Mouse (Mus musculus) forebrain, embryonic 12.5 days (tissue): ENCODE measurements around the gene Slc25a4. TPM values are rescaled to one million over a fixed set of nuclear protein-coding genes. Genes with fewer than 3 reads are reported as not detected.
"Not testable (repeated sequence)": the region's sequence is repeated elsewhere in the genome, so short reads cannot be mapped to it uniquely, and the experiment has no call there.

Experiments used
- ATAC-seq: fragments of 200-750 bp; cut with Nextera tagmentation; 2 replicates; pipeline ENCODE4 v1.8.0; 2017; ENCODE audit warnings: moderate TSS enrichment; ENCODE audit not compliant: low FRiP score
- H3K27ac ChIP-seq: fragments of 300-500 bp; sonication (generic); 2 replicates; pipeline ENCODE4 v1.5.1; 2016; ENCODE audit warnings: mild to moderate bottlenecking
- H3K27me3 ChIP-seq: fragments of 300-500 bp; sonication (generic); 2 replicates; pipeline ENCODE4 v1.6.1; 2016; ENCODE audit warnings: mild to moderate bottlenecking
- H3K36me3 ChIP-seq: fragments of 300-500 bp; sonication (generic); replicated peaks from 2 replicates; pipeline ENCODE4 v1.6.1; 2016; ENCODE audit warnings: mild to moderate bottlenecking
- H3K4me1 ChIP-seq: fragments of 300-500 bp; sonication (generic); 2 replicates; pipeline ENCODE4 v1.6.1; 2016
- H3K4me2 ChIP-seq: fragments of 300-500 bp; sonication (generic); 2 replicates; pipeline ENCODE4 v1.6.1; 2016; ENCODE audit warnings: mild to moderate bottlenecking, moderate library complexity
- H3K4me3 ChIP-seq: fragments of 300-500 bp; sonication (generic); replicated peaks from 2 replicates; pipeline ENCODE4 v1.5.1; 2016; ENCODE audit warnings: mild to moderate bottlenecking
- H3K9ac ChIP-seq: fragments of 300-500 bp; sonication (generic); 2 replicates; pipeline ENCODE4 v1.6.1; 2016; ENCODE audit warnings: mild to moderate bottlenecking
- H3K9me3 ChIP-seq: fragments of 300-500 bp; sonication (generic); 2 replicates; pipeline ENCODE4 v1.6.1; 2016
- WGBS: fragments of 180-500 bp; shearing (Covaris S2); methylation state at CpG from one replicate; pipeline ENCODE4 v1.1.7; 2016; 5-methylcytosine and 5-hydroxymethylcytosine counted together
- polyA plus RNA-seq: library from polyadenylated mRNA; unstranded; fragments of >200 nt; fragmentation: Nextera tagmentation; extraction: Ambion mirVana; gene quantifications from 2 replicates; pipeline ENCODE4 v1.2.1, GENCODE M21; 2016

The Slc25a4 gene
- 448 and 462 TPM in 2 replicates for polyA plus RNA-seq

DNA sequence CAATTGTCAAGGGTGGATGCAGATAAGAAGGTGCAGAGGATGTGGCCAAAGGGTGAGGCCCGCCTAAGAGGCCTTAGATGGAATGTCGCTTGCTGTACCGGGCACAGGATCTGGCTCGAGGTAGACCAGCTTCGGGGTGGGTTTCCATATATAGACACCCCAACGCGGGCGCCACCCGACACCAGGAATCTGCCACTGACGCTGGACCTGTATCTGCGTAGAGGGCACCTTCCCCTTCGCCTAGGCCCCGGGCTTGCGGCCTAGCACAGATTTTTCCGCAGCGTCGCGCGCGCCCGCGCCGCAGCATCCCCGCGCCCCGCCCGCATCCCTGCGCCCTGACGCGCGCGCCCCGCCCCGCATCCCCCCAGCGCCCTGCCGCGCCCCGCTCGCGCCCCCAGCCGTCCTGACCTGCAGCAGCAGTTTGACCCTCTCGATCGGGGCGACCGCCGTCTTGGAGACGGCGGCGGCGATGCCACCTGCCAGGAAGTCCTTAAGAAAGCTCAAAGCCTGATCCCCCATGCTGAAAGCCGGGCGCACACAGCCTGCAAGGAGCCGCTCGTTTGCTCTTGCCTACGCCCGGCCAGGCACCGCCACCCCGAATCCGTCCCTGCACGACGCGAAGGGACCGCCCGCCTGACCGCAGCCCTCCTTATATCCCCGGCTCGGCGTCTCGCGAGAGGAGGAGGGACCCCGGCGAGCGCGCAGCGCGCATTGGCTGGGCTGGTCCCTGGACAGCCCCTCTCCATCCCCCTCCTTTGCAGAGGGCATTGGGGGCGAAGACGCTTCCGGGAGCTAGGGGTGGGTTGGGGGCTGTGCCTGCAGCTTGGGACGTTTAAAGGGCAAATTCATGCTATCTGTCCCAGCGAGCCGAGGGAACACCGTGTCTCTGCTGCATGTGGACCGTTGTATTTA is at the start of gene Slc25a4:
Slc25a4 (minus strand) TSS at position 881 of the 912 bp plus-strand sequence.
- Histone ChIP-seq H3K4me1 (peaks cover 34% of the 10 kb centered on the region), H3K9me3 (no peaks in the 10 kb centered on the region), H3K4me3 (peak within 1 kb of the TSS; percentile 73), H3K4me2 (peak within 1 kb of the TSS; percentile 65), H3K27ac (peak within 1 kb of the TSS; percentile 98), H3K9ac (peak within 1 kb of the TSS; percentile 92), H3K36me3 (peaks cover 35% of the 10 kb centered on the region), H3K27me3 (0 out of 2 replicates have a peak, but pooled peaks cover 5% of the 10 kb centered on the region)
- under 1% methylated on average over 79 of the region's 84 CpGs for WGBS
- ATAC-seq: peak; percentile 100

DNA sequence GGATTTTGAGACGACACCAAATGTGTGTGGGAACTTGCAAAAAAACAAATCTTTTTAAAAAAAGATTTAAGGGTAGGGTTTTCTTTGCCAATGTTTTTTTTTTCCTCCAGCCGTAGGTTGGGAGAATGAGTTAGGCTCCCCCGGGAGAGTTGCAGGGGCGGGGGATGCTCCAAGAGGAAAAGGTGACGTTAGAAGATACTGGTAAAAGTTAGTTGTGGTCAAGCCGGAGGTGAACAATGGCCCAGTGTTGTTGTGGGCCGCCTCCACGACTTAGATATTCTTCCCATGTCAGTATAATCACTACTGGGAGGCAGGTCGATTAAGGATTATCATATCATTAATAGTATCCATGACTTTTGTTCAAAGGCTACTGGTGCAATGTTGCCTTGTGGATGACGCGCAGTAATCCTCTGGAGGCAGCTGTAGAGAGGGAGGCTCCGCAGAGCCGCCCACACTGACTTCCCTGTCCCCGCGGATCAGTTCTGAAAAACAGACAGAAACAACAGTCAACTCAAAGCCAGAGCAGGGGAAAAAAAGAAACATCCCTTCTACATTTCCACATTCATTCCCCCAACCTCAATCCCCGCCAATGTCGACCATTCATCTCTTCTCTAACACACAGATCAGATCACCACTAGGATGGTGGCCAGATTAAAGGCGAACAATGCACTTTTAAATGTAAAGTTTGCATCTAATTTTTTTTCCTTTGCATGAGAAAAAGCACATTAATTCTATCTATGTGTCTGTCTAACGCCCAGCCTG is 47.0 kb upstream of the Slc25a4 start:
- Histone ChIP-seq H3K4me2 (no peak overlapping the region), H3K27me3 (no peaks in the 10 kb centered on the region; the same call in 1 of the 2 replicates), H3K36me3 (no peaks in the 10 kb centered on the region), H3K4me1 (peaks cover 7% of the 10 kb centered on the region; the same call in 1 of the 2 replicates), H3K4me3 (no peak overlapping the region), H3K9ac (no peak overlapping the region), H3K9me3 (no peaks in the 10 kb centered on the region), H3K27ac (no peak overlapping the region)
- ATAC-seq: no peak
- 20% methylated on average over 19 of the region's 19 CpGs for WGBS

DNA sequence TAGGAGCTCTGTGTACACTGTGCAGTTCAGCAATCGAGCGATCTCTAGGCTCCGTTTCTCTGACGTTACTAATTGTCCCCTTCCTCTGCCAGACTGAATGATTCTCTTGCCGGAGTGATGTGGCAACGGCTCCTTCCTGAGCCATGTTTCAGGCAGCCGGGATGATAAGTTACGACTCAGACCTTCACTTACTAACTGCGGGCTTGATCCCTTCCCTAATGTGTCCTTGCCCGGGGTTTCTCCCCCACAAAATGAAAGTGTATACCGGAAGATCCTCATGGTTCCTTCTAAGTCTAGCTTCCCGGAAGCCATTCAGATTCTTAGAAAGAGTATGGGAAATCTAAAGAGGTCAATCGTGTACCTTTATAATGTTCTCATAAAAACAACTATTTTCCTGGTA is 41.4 kb upstream of the Slc25a4 start:
- Histone ChIP-seq H3K9me3 (no peaks in the 10 kb centered on the region), H3K27ac (no peak overlapping the region), H3K27me3 (0 out of 2 replicates have a peak, but pooled peaks cover 8% of the 10 kb centered on the region), H3K4me2 (no peak overlapping the region), H3K36me3 (no peaks in the 10 kb centered on the region), H3K4me3 (no peak overlapping the region), H3K4me1 (peaks cover 6% of the 10 kb centered on the region), H3K9ac (no peak overlapping the region)
- ATAC-seq: no peak
- WGBS: 79% methylated on average over 13 of the region's 13 CpGs

DNA sequence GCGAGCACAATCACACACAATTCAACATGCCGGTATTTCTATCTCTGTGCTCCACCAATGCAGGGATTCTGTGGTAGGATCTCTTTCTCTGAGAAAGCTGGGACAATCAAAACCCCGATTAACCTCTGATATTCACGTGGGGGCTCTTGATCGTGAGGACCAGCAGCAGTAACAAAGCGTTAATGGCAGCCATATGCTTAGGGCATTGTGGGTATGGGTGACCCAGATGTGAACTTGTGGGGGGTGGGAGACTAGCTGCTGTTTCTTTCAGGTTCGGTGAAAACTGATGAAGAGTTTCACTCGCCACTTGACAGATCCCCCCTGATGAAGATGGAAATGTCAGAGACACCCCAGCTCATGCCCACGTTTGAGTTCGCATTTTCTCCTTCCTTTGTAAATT is 40.5 kb upstream of the Slc25a4 start:
- Histone ChIP-seq H3K4me2 (peak overlapping the region; percentile 34), H3K4me3 (no peak overlapping the region), H3K27me3 (0 out of 2 replicates have a peak, but pooled peaks cover 10% of the 10 kb centered on the region), H3K9ac (0 out of 2 replicates have a peak overlapping the region, but pooled peaks have one; percentile 17), H3K9me3 (no peaks in the 10 kb centered on the region), H3K27ac (no peak overlapping the region), H3K36me3 (no peaks in the 10 kb centered on the region), H3K4me1 (peaks cover 7% of the 10 kb centered on the region)
- ATAC-seq: no peak
- 30% methylated on average over 10 of the region's 10 CpGs for WGBS

DNA sequence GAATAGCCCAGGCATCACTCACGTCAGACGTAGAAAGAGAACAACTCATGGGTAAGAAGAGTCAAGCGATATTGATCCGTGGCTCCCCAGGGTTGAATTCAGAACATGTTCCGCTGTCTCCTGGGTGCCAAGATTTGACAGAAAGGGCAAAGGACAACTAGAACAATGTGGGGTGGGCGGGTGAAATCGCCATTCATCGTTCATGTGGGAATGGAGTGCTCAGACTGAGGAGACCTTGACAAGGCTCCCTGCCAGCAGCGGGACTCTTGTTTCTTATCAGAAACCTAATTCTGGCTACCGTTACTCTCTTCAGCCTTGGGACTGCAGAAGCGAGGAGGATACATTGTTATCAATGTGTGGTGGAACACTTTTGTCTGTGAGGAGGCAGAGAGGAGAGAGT is 35.3 kb upstream of the Slc25a4 start:
- Histone ChIP-seq H3K27me3 (peaks cover 32% of the 10 kb centered on the region), H3K4me1 (peaks cover 8% of the 10 kb centered on the region), H3K4me3 (no peak overlapping the region), H3K4me2 (no peak overlapping the region), H3K27ac (no peak overlapping the region), H3K9ac (no peak overlapping the region), H3K9me3 (no peaks in the 10 kb centered on the region), H3K36me3 (no peaks in the 10 kb centered on the region)
- 27% methylated on average over 11 of the region's 11 CpGs for WGBS
- no peak for ATAC-seq

DNA sequence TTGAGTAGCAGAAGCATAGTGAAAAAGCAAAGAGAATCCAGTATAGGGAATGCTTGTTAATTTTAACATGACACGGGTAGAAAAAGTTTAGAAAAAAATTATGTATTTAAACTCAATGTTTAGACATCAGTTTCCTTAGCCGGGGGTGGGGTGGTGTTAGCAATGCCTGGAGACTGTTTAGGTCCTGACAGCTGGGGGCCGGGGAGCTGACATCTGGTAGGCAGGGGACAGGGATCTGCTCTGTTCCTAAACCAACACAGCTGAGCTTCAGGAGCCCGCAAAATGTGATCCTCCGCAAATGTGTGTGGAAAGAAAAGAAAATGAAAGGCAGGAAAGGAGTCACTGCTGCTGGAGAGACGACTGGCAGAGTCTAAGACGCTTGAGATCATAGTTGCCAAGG is 31.9 kb upstream of the Slc25a4 start:
- peaks cover 6% of the 10 kb centered on the region; the same call in 1 of the 2 replicates for H3K4me1 ChIP-seq
- H3K4me3 ChIP-seq: no peak overlapping the region
- H3K27me3 ChIP-seq: peaks cover 34% of the 10 kb centered on the region
- no peak for ATAC-seq
- H3K4me2 ChIP-seq: no peak overlapping the region
- WGBS: 52% methylated on average over 7 of the region's 7 CpGs
- no peaks in the 10 kb centered on the region for H3K36me3 ChIP-seq
- H3K27ac ChIP-seq: no peak overlapping the region
- no peak overlapping the region for H3K9ac ChIP-seq
- H3K9me3 ChIP-seq: no peaks in the 10 kb centered on the region

GRCm38 (mm10) chr8:46241568-46242374 is 30.7 kb upstream of the Slc25a4 start:
- Histone ChIP-seq H3K9ac (no peak overlapping the region), H3K9me3 (no peaks in the 10 kb centered on the region), H3K27ac (no peak overlapping the region), H3K4me2 (no peak overlapping the region), H3K4me3 (no peak overlapping the region), H3K27me3 (peaks cover 33% of the 10 kb centered on the region), H3K36me3 (no peaks in the 10 kb centered on the region), H3K4me1 (peaks cover 6% of the 10 kb centered on the region; the same call in 1 of the 2 replicates)
- peak; percentile 60; the same call in 1 of the 2 replicates for ATAC-seq
- WGBS: 31% methylated on average over 13 of the region's 13 CpGs

GRCm38 (mm10) chr8:46236441-46237223 is 25.5 kb upstream of the Slc25a4 start:
- no peaks in the 10 kb centered on the region for H3K9me3 ChIP-seq
- H3K9ac ChIP-seq: no peak overlapping the region
- H3K4me3 ChIP-seq: no peak overlapping the region
- 77% methylated on average over 7 of the region's 7 CpGs for WGBS
- H3K4me1 ChIP-seq: no peaks in the 10 kb centered on the region
- H3K4me2 ChIP-seq: no peak overlapping the region
- H3K27me3 ChIP-seq: peaks cover 17% of the 10 kb centered on the region
- H3K36me3 ChIP-seq: no peaks in the 10 kb centered on the region
- ATAC-seq: no peak
- no peak overlapping the region for H3K27ac ChIP-seq

- Histone ChIP-seq H3K36me3 (no peaks in the 10 kb centered on the region), H3K9ac (no peak overlapping the region), H3K9me3 (no peaks in the 10 kb centered on the region), H3K4me2 (no peak overlapping the region), H3K4me3 (no peak overlapping the region), H3K27ac (no peak overlapping the region), H3K27me3 (peaks cover 8% of the 10 kb centered on the region), H3K4me1 (no peaks in the 10 kb centered on the region)
- no peak for ATAC-seq
- 85% methylated on average over 4 of the region's 4 CpGs for WGBS
These were observed 23.7 kb upstream of the Slc25a4 start for GRCm38 (mm10) chr8:46234736-46235135.

DNA sequence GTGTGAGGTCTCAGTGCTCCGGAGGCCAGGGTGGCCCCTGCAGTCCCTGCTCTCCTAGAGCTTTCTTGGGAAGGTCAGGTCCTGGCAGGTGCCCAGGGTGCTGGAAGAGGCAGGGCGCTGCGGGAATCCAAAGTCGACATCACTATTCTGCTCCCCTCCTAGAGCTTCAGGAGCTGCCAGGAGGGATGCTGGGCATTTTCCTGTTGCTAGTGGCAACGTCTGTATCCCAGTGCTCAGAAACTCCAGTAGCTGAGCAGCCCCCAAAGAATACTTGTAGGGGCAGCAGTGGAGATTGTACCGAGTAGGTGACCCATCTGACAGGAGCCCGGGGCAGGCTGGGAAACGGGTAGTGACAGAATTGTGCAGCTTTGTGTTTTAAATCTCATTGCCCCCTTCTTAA is 21.7 kb upstream of the Slc25a4 start:
- no peak overlapping the region for H3K27ac ChIP-seq
- no peak overlapping the region for H3K9ac ChIP-seq
- H3K4me1 ChIP-seq: no peaks in the 10 kb centered on the region
- H3K9me3 ChIP-seq: no peaks in the 10 kb centered on the region
- no peaks in the 10 kb centered on the region for H3K36me3 ChIP-seq
- 61% methylated on average over 8 of the region's 8 CpGs for WGBS
- no peak overlapping the region for H3K4me3 ChIP-seq
- H3K27me3 ChIP-seq: peaks cover 6% of the 10 kb centered on the region; the same call in 1 of the 2 replicates
- no peak overlapping the region for H3K4me2 ChIP-seq
- ATAC-seq: no peak

DNA sequence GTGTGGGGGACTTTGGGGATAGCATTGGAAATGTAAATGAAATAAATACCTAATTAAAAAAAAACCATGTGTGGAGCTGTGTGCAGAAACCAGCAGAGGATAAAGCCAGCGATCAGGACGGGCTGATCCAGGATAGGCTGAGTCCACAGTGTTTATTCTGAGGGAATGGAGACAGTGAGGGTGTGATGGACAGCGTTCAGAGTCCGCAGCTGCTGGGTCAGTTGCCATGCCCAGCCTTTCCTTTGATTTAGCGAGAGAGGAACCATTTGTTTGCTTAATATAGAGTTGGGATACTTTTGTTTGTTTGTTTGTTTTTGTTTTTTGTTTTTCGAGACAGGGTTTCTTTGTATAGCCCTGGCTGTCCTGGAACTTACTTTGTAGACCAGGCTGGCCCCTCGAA is 20.9 kb upstream of the Slc25a4 start:
- not testable (repeated sequence) for H3K9ac ChIP-seq

More for the DNA sequence above, 20.9 kb upstream of the Slc25a4 start:
- H3K36me3 ChIP-seq, H3K9me3 ChIP-seq, H3K4me2 ChIP-seq, ATAC-seq, H3K4me3 ChIP-seq, H3K27ac ChIP-seq, H3K27me3 ChIP-seq, H3K4me1 ChIP-seq: not testable (repeated sequence)
- WGBS: 80% methylated on average over 7 of the region's 7 CpGs
